Comparison of ENCODE assay signal across 8 mouse cellular contexts in genomic region chr13:21778814-21779766, GRCm38 (mm10). TPM values are rescaled to one million over a fixed set of nuclear protein-coding genes. Genes with fewer than 3 reads are reported as not detected.
A peak's percentile ranks its signal among the peaks of the same experiment; 100 is the strongest.
DNase-seq lines count a peak whose midpoint lies in the region; ATAC-seq and TF ChIP-seq lines count a peak whose summit lies in the region.

No protein-coding gene starts in this region.

- peak overlapping the region; percentile 99 for H3K27ac ChIP-seq in bone marrow, adult 2 months (ENCODE audit: control insufficient read depth, insufficient read depth, low read depth, low read length, poor library complexity)
- H3K27ac ChIP-seq in embryonic facial prominence, embryonic 14.5 days (replicated peaks; ENCODE audit: low read depth, low read length), result peak overlapping the region; percentile 97
- H3K27ac ChIP-seq in limb, embryonic 13.5 days, result peak overlapping the region; percentile 97
- peak overlapping the region; percentile 68 for H3K27ac ChIP-seq in midbrain, embryonic 15.5 days
- peak overlapping the region; percentile 91 for H3K27ac ChIP-seq in spleen, adult 2 months (ENCODE audit: insufficient read depth, low read length)

- peak overlapping the region; percentile 87 for H3K9ac ChIP-seq in embryonic facial prominence, embryonic 14.5 days (ENCODE audit: low read depth, low read length)
- peak overlapping the region; percentile 85 for H3K9ac ChIP-seq in limb, embryonic 13.5 days
- H3K9ac ChIP-seq in midbrain, embryonic 15.5 days, result peak overlapping the region; percentile 51

- 2% methylated on average over 33 of the region's 33 CpGs for WGBS in bone marrow, adult 2 months
- WGBS in embryonic facial prominence, embryonic 14.5 days, result 4% methylated on average over 31 of the region's 33 CpGs
- 4% methylated on average over 33 of the region's 33 CpGs for WGBS in limb, embryonic 13.5 days
- WGBS in midbrain, embryonic 15.5 days, result 5% methylated on average over 33 of the region's 33 CpGs
- WGBS in spleen, adult 2 months, result 2% methylated on average over 33 of the region's 33 CpGs

- no peak for TF ChIP-seq CTCF in bone marrow, adult 2 months (IDR thresholded peaks at IDR 0.05; ENCODE audit: control insufficient read depth, insufficient read depth, low read length)
- no peak for TF ChIP-seq CTCF in spleen, adult 2 months (IDR thresholded peaks at IDR 0.05; ENCODE audit: extremely low read depth, insufficient read depth, insufficient read length, insufficient replicate concordance)

- no peaks in the 10 kb centered on the region for H3K27me3 ChIP-seq in embryonic facial prominence, embryonic 14.5 days (replicated peaks; ENCODE audit: control insufficient read depth, insufficient read depth, low read length)
- H3K27me3 ChIP-seq in limb, embryonic 13.5 days, result no peaks in the 10 kb centered on the region
- no peaks in the 10 kb centered on the region for H3K27me3 ChIP-seq in midbrain, embryonic 15.5 days (replicated peaks)
- no peaks in the 10 kb centered on the region for H3K27me3 ChIP-seq in spleen, adult 2 months (ENCODE audit: control insufficient read depth, insufficient read depth, low read length)

- H3K36me3 ChIP-seq in embryonic facial prominence, embryonic 14.5 days (ENCODE audit: control insufficient read depth, insufficient read depth, low read length), result no peaks in the 10 kb centered on the region
- H3K36me3 ChIP-seq in limb, embryonic 13.5 days, result no peaks in the 10 kb centered on the region
- no peaks in the 10 kb centered on the region for H3K36me3 ChIP-seq in midbrain, embryonic 15.5 days (replicated peaks)
- no peaks in the 10 kb centered on the region for H3K36me3 ChIP-seq in spleen, adult 2 months (ENCODE audit: control insufficient read depth, insufficient read depth, low read length)

- H3K4me3 ChIP-seq in bone marrow, adult 2 months (replicated peaks; ENCODE audit: control insufficient read depth, low read depth, low read length), result peak overlapping the region; percentile 91
- H3K4me3 ChIP-seq in embryonic facial prominence, embryonic 14.5 days (ENCODE audit: low read depth, low read length), result peak overlapping the region; percentile 58
- H3K4me3 ChIP-seq in limb, embryonic 13.5 days, result peak overlapping the region; percentile 59
- H3K4me3 ChIP-seq in midbrain, embryonic 15.5 days, result peak overlapping the region; percentile 54
- H3K4me3 ChIP-seq in spleen, adult 2 months (ENCODE audit: extremely low read depth, insufficient read depth, insufficient read length), result peak overlapping the region; percentile 77

- H3K4me2 ChIP-seq in embryonic facial prominence, embryonic 14.5 days (ENCODE audit: low read depth, low read length), result peak overlapping the region; percentile 91
- H3K4me2 ChIP-seq in limb, embryonic 13.5 days (replicated peaks), result peak overlapping the region; percentile 90
- peak overlapping the region; percentile 94 for H3K4me2 ChIP-seq in midbrain, embryonic 15.5 days

- peaks cover 3% of the 10 kb centered on the region; the same call in 1 of the 2 replicates for H3K4me1 ChIP-seq in bone marrow, adult 2 months (ENCODE audit: control insufficient read depth, insufficient read depth, low read length)
- H3K4me1 ChIP-seq in embryonic facial prominence, embryonic 14.5 days (ENCODE audit: control insufficient read depth, insufficient read depth, low read length), result peaks cover 22% of the 10 kb centered on the region
- H3K4me1 ChIP-seq in limb, embryonic 13.5 days, result peaks cover 20% of the 10 kb centered on the region
- peaks cover 36% of the 10 kb centered on the region for H3K4me1 ChIP-seq in midbrain, embryonic 15.5 days
- no peaks in the 10 kb centered on the region; the same call in 1 of the 2 replicates for H3K4me1 ChIP-seq in spleen, adult 2 months (ENCODE audit: control insufficient read depth, insufficient read depth, insufficient read length)

- TF ChIP-seq POLR2A in bone marrow, adult 2 months (IDR thresholded peaks at IDR 0.05; ENCODE audit: borderline replicate concordance, control insufficient read depth, low read depth, low read length), result no peak
- TF ChIP-seq POLR2A in spleen, adult 2 months (IDR thresholded peaks at IDR 0.05; ENCODE audit: low read depth, low read length), result peak; percentile 10; the same call in 1 of the 2 replicates

- peak; percentile 91 for ATAC-seq in embryonic facial prominence, embryonic 14.5 days (ENCODE audit: low read depth)
- peak; percentile 88 for ATAC-seq in limb, embryonic 13.5 days (ENCODE audit: low FRiP score, low read depth)
- ATAC-seq in midbrain, embryonic 15.5 days (replicated peaks), result peak; percentile 96

- H3K9me3 ChIP-seq in embryonic facial prominence, embryonic 14.5 days (ENCODE audit: control insufficient read depth, low read length), result no peaks in the 10 kb centered on the region
- no peaks in the 10 kb centered on the region for H3K9me3 ChIP-seq in limb, embryonic 13.5 days
- H3K9me3 ChIP-seq in midbrain, embryonic 15.5 days, result no peaks in the 10 kb centered on the region

- DNase-seq in 416B (ENCODE audit: low read depth), result peak; percentile 98
- DNase-seq in embryonic facial prominence, embryonic 14.5 days (ENCODE audit: low spot score), result peak; percentile 98
- DNase-seq in heart, adult 9 months (ENCODE audit: low spot score in 2 of 2), result peak; percentile 77 to 88
- peak; percentile 55 for DNase-seq in kidney, adult 9 months
- DNase-seq in spleen, adult 2 months (ENCODE audit: low read depth in 1 of 2, low spot score in 2 of 2), result peak; percentile 63 to 89

RNA-seq across cellular contexts. Expression of gene Hist1h1b, which starts 1.3 kb away (rescaled TPM):
- 99.1 and 123 TPM in 2 replicates for polyA plus RNA-seq in bone marrow, adult 2 months (2011; ENCODE audit: insufficient read depth, insufficient read length, low replicate concordance, missing spikeins)
- polyA plus RNA-seq in embryonic facial prominence, embryonic 14.5 days (2014; fragmentation: Nextera tagmentation; extraction: Ambion mirVana), result 10.0 and 11.8 TPM in 2 replicates
- 25.1 TPM in 2 replicates for polyA plus RNA-seq in limb, embryonic 13.5 days (2015; fragmentation: Nextera tagmentation; extraction: Ambion mirVana)
- 3.4 and 3.7 TPM in 2 replicates for polyA plus RNA-seq in midbrain, embryonic 15.5 days (2015; fragmentation: Nextera tagmentation; extraction: Ambion mirVana)
- polyA plus RNA-seq in spleen, adult 2 months (2012; rRNA removed), result 2.3 and 3.2 TPM in 2 replicates

RNA-seq across cellular contexts. Expression of gene Hist1h3i, which starts 4.1 kb away (rescaled TPM):
- 34.1 TPM in 1 of 2 replicates, not detected in the other for polyA plus RNA-seq in bone marrow, adult 2 months (2011; ENCODE audit: insufficient read depth, insufficient read length, low replicate concordance, missing spikeins)
- 127 and 141 TPM in 2 replicates for polyA plus RNA-seq in embryonic facial prominence, embryonic 14.5 days (2014; fragmentation: Nextera tagmentation; extraction: Ambion mirVana)
- polyA plus RNA-seq in limb, embryonic 13.5 days (2015; fragmentation: Nextera tagmentation; extraction: Ambion mirVana), result 133 and 146 TPM in 2 replicates
- 26.1 and 35.4 TPM in 2 replicates for polyA plus RNA-seq in midbrain, embryonic 15.5 days (2015; fragmentation: Nextera tagmentation; extraction: Ambion mirVana)
- 77.1 and 125 TPM in 2 replicates for polyA plus RNA-seq in spleen, adult 2 months (2012; rRNA removed)

RNA-seq across cellular contexts. Expression of gene Hist1h2an, which starts 7.9 kb away (rescaled TPM):
- polyA plus RNA-seq in bone marrow, adult 2 months (2011; ENCODE audit: insufficient read depth, insufficient read length, low replicate concordance, missing spikeins), result 14.9 and 15.3 TPM in 2 replicates
- 6.0 and 6.4 TPM in 2 replicates for polyA plus RNA-seq in embryonic facial prominence, embryonic 14.5 days (2014; fragmentation: Nextera tagmentation; extraction: Ambion mirVana)
- 6.8 and 17.0 TPM in 2 replicates for polyA plus RNA-seq in limb, embryonic 13.5 days (2015; fragmentation: Nextera tagmentation; extraction: Ambion mirVana)
- polyA plus RNA-seq in midbrain, embryonic 15.5 days (2015; fragmentation: Nextera tagmentation; extraction: Ambion mirVana), result 3.8 TPM in 1 of 2 replicates, not detected in the other
- 15.5 and 52.1 TPM in 2 replicates for polyA plus RNA-seq in spleen, adult 2 months (2012; rRNA removed)

RNA-seq across cellular contexts. Expression of gene Hist1h2bp, which starts 8.2 kb away (rescaled TPM):
- polyA plus RNA-seq in bone marrow, adult 2 months (2011; ENCODE audit: insufficient read depth, insufficient read length, low replicate concordance, missing spikeins), result 31.5 and 33.4 TPM in 2 replicates
- polyA plus RNA-seq in embryonic facial prominence, embryonic 14.5 days (2014; fragmentation: Nextera tagmentation; extraction: Ambion mirVana), result 0.56 and 0.61 TPM in 2 replicates
- polyA plus RNA-seq in limb, embryonic 13.5 days (2015; fragmentation: Nextera tagmentation; extraction: Ambion mirVana), result 3.3 TPM in 2 replicates
- 0.31 and 0.87 TPM in 2 replicates for polyA plus RNA-seq in midbrain, embryonic 15.5 days (2015; fragmentation: Nextera tagmentation; extraction: Ambion mirVana)
- 1.7 and 13.4 TPM in 2 replicates for polyA plus RNA-seq in spleen, adult 2 months (2012; rRNA removed)

RNA-seq across cellular contexts. Expression of gene Hist1h2bn, which starts 25.2 kb away (rescaled TPM):
- polyA plus RNA-seq in bone marrow, adult 2 months (2011; ENCODE audit: insufficient read depth, insufficient read length, low replicate concordance, missing spikeins), result 98.2 and 195 TPM in 2 replicates
- polyA plus RNA-seq in embryonic facial prominence, embryonic 14.5 days (2014; fragmentation: Nextera tagmentation; extraction: Ambion mirVana), result 3.5 and 4.1 TPM in 2 replicates
- 4.4 and 5.9 TPM in 2 replicates for polyA plus RNA-seq in limb, embryonic 13.5 days (2015; fragmentation: Nextera tagmentation; extraction: Ambion mirVana)
- 0.89 TPM in 1 of 2 replicates, not detected in the other for polyA plus RNA-seq in midbrain, embryonic 15.5 days (2015; fragmentation: Nextera tagmentation; extraction: Ambion mirVana)
- 8.0 and 29.0 TPM in 2 replicates for polyA plus RNA-seq in spleen, adult 2 months (2012; rRNA removed)

Comparison
In these comparisons a context has a peak if more than half of its experiments do, and no peak if none do; other contexts are left out.
1. Peak in every context shown above with its lines: DNase-seq, ATAC-seq, H3K4me3 ChIP-seq and H3K27ac ChIP-seq.